ENCODE assay signal across 20 mouse cellular contexts in genomic region chr9:76060935-76061334, GRCm38 (mm10). TPM values are rescaled to one million over a fixed set of nuclear protein-coding genes. Genes with fewer than 3 reads are reported as not detected.
DNase-seq lines count a peak whose midpoint lies in the region; ATAC-seq and TF ChIP-seq lines count a peak whose summit lies in the region.
"Had no signal": no experiment of that assay in that cellular context is flagged by ENCODE, and none has a peak within 500 bp of the region (broad histone marks: within the 10 kb centered on the region; RNA-seq: fewer than 3 reads in every experiment).

No protein-coding gene starts in this region.

- TF ChIP-seq CTCF in midbrain, postnatal 0 days (IDR thresholded peaks at IDR 0.05), result no peak
- TF ChIP-seq CTCF in CH12.LX (conservative IDR thresholded peaks at IDR 0.05 in 1 of 2, IDR thresholded peaks at IDR 0.05 in 1 of 2; ENCODE audit: low read depth in 2 of 2, low read length in 2 of 2), result no peak

- dilution Hi-C loops in CH12.LX (cut with MboI; ENCODE audit: extremely low pct_ligation_motif_present, extremely low pct_unique_long_range_greater_than_20kb, low sequenced_read_pairs), result no loop called here

- no peak overlapping the region for H3K9ac ChIP-seq in midbrain, embryonic 16.5 days (ENCODE audit: low read depth, low read length)
- H3K9ac ChIP-seq in midbrain, postnatal 0 days (replicated peaks; ENCODE audit: low read length, poor library complexity, severe bottlenecking), result no peak overlapping the region
- H3K9ac ChIP-seq in CH12.LX (ENCODE audit: insufficient read depth, low read depth), result no peak overlapping the region
- no peak overlapping the region for H3K9ac ChIP-seq in limb, embryonic 13.5 days
- no peak overlapping the region for H3K9ac ChIP-seq in hindbrain, embryonic 16.5 days (ENCODE audit: low read depth, low read length)
- H3K9ac ChIP-seq: embryonic facial prominence, embryonic 15.5 days; forebrain, embryonic 12.5 days; hindbrain, embryonic 12.5 days had no signal

- no peak overlapping the region for H3K4me3 ChIP-seq in midbrain, embryonic 16.5 days (ENCODE audit: low read depth, low read length)
- no peak overlapping the region for H3K4me3 ChIP-seq in midbrain, postnatal 0 days (ENCODE audit: low read depth, low read length)
- no peak overlapping the region for H3K4me3 ChIP-seq in CH12.LX (replicated peaks in 1 of 3; ENCODE audit: low read depth in 2 of 3, low read length in 2 of 3, poor library complexity in 1 of 3)
- H3K4me3 ChIP-seq in limb, embryonic 13.5 days, result no peak overlapping the region
- no peak overlapping the region for H3K4me3 ChIP-seq in hindbrain, embryonic 16.5 days (ENCODE audit: low read length)
- H3K4me3 ChIP-seq: embryonic facial prominence, embryonic 15.5 days; forebrain, embryonic 12.5 days; heart, embryonic 10.5 days; hindbrain, embryonic 12.5 days had no signal

- H3K27ac ChIP-seq in midbrain, embryonic 16.5 days (ENCODE audit: low read length), result no peak overlapping the region
- H3K27ac ChIP-seq in midbrain, postnatal 0 days (ENCODE audit: low read depth, low read length), result no peak overlapping the region
- no peak overlapping the region for H3K27ac ChIP-seq in CH12.LX (ENCODE audit: insufficient read depth, low read depth)
- H3K27ac ChIP-seq in limb, embryonic 13.5 days, result peak overlapping the region; percentile 52; the same call in 1 of the 2 replicates
- no peak overlapping the region for H3K27ac ChIP-seq in hindbrain, embryonic 16.5 days (ENCODE audit: low read depth, low read length)
- H3K27ac ChIP-seq: embryonic facial prominence, embryonic 15.5 days; forebrain, embryonic 12.5 days; heart, embryonic 10.5 days; hindbrain, embryonic 12.5 days; hindbrain, postnatal 0 days had no signal

- in situ Hi-C loops in CH12.LX (cut with MboI; ENCODE audit: low pct_ligation_motif_present, low pct_unique_long_range_greater_than_20kb, low sequenced_read_pairs), result no loop called here

- H3K4me2 ChIP-seq in midbrain, embryonic 16.5 days (ENCODE audit: low read length), result no peak overlapping the region
- H3K4me2 ChIP-seq in midbrain, postnatal 0 days (ENCODE audit: low read depth, low read length, poor library complexity, severe bottlenecking), result no peak overlapping the region
- no peak overlapping the region for H3K4me2 ChIP-seq in CH12.LX (ENCODE audit: insufficient read depth, low read depth, poor library complexity, severe bottlenecking)
- no peak overlapping the region for H3K4me2 ChIP-seq in limb, embryonic 13.5 days (replicated peaks)
- no peak overlapping the region for H3K4me2 ChIP-seq in hindbrain, embryonic 16.5 days (ENCODE audit: low read length)
- H3K4me2 ChIP-seq: embryonic facial prominence, embryonic 15.5 days; forebrain, embryonic 12.5 days; hindbrain, embryonic 12.5 days had no signal

- no peak for TF ChIP-seq POLR2A in CH12.LX (IDR thresholded peaks at IDR 0.05; ENCODE audit: low read depth, low read length)

- WGBS in midbrain, embryonic 16.5 days, result 64% methylated on average over 3 of the region's 3 CpGs
- 69% methylated on average over 3 of the region's 3 CpGs for WGBS in midbrain, postnatal 0 days
- 57% methylated on average over 3 of the region's 3 CpGs for WGBS in limb, embryonic 13.5 days
- 82% methylated on average over 3 of the region's 3 CpGs for WGBS in hindbrain, embryonic 16.5 days

- no peaks in the 10 kb centered on the region for H3K9me3 ChIP-seq in midbrain, embryonic 16.5 days (replicated peaks; ENCODE audit: control insufficient read depth, low read length, poor library complexity, severe bottlenecking)
- H3K9me3 ChIP-seq in midbrain, postnatal 0 days (ENCODE audit: low read length), result no peaks in the 10 kb centered on the region
- H3K9me3 ChIP-seq in CH12.LX (replicated peaks; ENCODE audit: low read length), result no peaks in the 10 kb centered on the region
- H3K9me3 ChIP-seq in limb, embryonic 13.5 days, result no peaks in the 10 kb centered on the region
- H3K9me3 ChIP-seq in hindbrain, embryonic 16.5 days (ENCODE audit: control insufficient read depth, low read length), result no peaks in the 10 kb centered on the region
- H3K9me3 ChIP-seq: embryonic facial prominence, embryonic 15.5 days; forebrain, embryonic 12.5 days; heart, embryonic 10.5 days; hindbrain, embryonic 12.5 days had no signal

- H3K79me2 ChIP-seq in CH12.LX (replicated peaks; ENCODE audit: control insufficient read depth, extremely low read depth, insufficient read depth, poor library complexity, severe bottlenecking), result no peaks in the 10 kb centered on the region

- H3K27me3 ChIP-seq in midbrain, embryonic 16.5 days (ENCODE audit: control insufficient read depth, insufficient read depth, low read depth, low read length), result no peaks in the 10 kb centered on the region
- H3K27me3 ChIP-seq in midbrain, postnatal 0 days (ENCODE audit: insufficient read depth, low read length), result no peaks in the 10 kb centered on the region
- no peaks in the 10 kb centered on the region for H3K27me3 ChIP-seq in CH12.LX (replicated peaks)
- H3K27me3 ChIP-seq in limb, embryonic 13.5 days, result no peaks in the 10 kb centered on the region
- H3K27me3 ChIP-seq in hindbrain, embryonic 16.5 days (replicated peaks; ENCODE audit: control insufficient read depth, insufficient read depth, low read length), result no peaks in the 10 kb centered on the region
- H3K27me3 ChIP-seq: embryonic facial prominence, embryonic 15.5 days; forebrain, embryonic 12.5 days; hindbrain, embryonic 12.5 days had no signal

- H3K4me1 ChIP-seq in midbrain, embryonic 16.5 days (ENCODE audit: control insufficient read depth, insufficient read depth, low read length), result no peaks in the 10 kb centered on the region
- no peaks in the 10 kb centered on the region for H3K4me1 ChIP-seq in midbrain, postnatal 0 days (ENCODE audit: insufficient read depth, low read length)
- peaks cover 2 to 27% of the 10 kb centered on the region in 2 experiments; a peak in 3 of 4 replicates for H3K4me1 ChIP-seq in CH12.LX (ENCODE audit: control insufficient read depth in 1 of 2, insufficient read depth in 2 of 2)
- H3K4me1 ChIP-seq in limb, embryonic 13.5 days, result peaks cover 18% of the 10 kb centered on the region
- no peaks in the 10 kb centered on the region for H3K4me1 ChIP-seq in hindbrain, embryonic 16.5 days (ENCODE audit: control insufficient read depth, insufficient read depth, low read depth, low read length)
- H3K4me1 ChIP-seq: embryonic facial prominence, embryonic 15.5 days; forebrain, embryonic 12.5 days; heart, embryonic 10.5 days; hindbrain, embryonic 12.5 days had no signal

- TF ChIP-seq RAD21 in CH12.LX (IDR thresholded peaks at IDR 0.05; ENCODE audit: low read depth, low read length), result no peak

- 0 out of 2 replicates have a peak, but pooled peaks have one; percentile 18 for TF ChIP-seq EP300 in CH12.LX (IDR thresholded peaks at IDR 0.05; ENCODE audit: low read length)

- 0 out of 2 replicates have a peak, but pooled peaks have one; percentile 36 for ATAC-seq in midbrain, embryonic 16.5 days
- ATAC-seq in midbrain, postnatal 0 days (ENCODE audit: low FRiP score), result no peak
- ATAC-seq in limb, embryonic 13.5 days (ENCODE audit: low FRiP score, low read depth), result 0 out of 2 replicates have a peak, but pooled peaks have one; percentile 51
- ATAC-seq in hindbrain, embryonic 16.5 days, result no peak
- ATAC-seq: forebrain, embryonic 16.5 days; hindbrain, postnatal 0 days had no signal

- DNase-seq in midbrain, postnatal 0 days (ENCODE audit: low spot score), result no peak
- no peak for DNase-seq in CH12.LX (ENCODE audit: extremely low read depth)
- DNase-seq in gastrocnemius, postnatal 10 days, result no peak
- no peak for DNase-seq in layer of hippocampus, adult 8-10 months (ENCODE audit: low spot score in 2 of 2)
- DNase-seq: adrenal gland, adult 8-10 months; adrenal gland, postnatal 36 days; cerebellum, adult 2 months; cerebellum, postnatal 10 days; heart, adult 18-20 months; heart, postnatal 10 days; heart, postnatal 4 days had no signal

- no peaks in the 10 kb centered on the region for H3K36me3 ChIP-seq in midbrain, embryonic 16.5 days (ENCODE audit: control insufficient read depth, insufficient read depth, low read length)
- H3K36me3 ChIP-seq in midbrain, postnatal 0 days (ENCODE audit: insufficient read depth, low read length), result no peaks in the 10 kb centered on the region
- no peaks in the 10 kb centered on the region for H3K36me3 ChIP-seq in CH12.LX (replicated peaks in 1 of 2; ENCODE audit: control insufficient read depth in 1 of 2, insufficient read depth in 1 of 2, low read length in 1 of 2)
- no peaks in the 10 kb centered on the region for H3K36me3 ChIP-seq in limb, embryonic 13.5 days
- H3K36me3 ChIP-seq in hindbrain, embryonic 16.5 days (ENCODE audit: control insufficient read depth, insufficient read depth, low read length), result no peaks in the 10 kb centered on the region
- H3K36me3 ChIP-seq: embryonic facial prominence, embryonic 15.5 days; forebrain, embryonic 12.5 days; heart, embryonic 10.5 days; hindbrain, embryonic 12.5 days had no signal

TF ChIP-seq in CH12.LX, 34 proteins besides CTCF, POLR2A, EP300 and RAD21:
- TF ChIP-seq BHLHE40 (IDR thresholded peaks at IDR 0.05; ENCODE audit: low read depth, low read length) (0 out of 2 replicates have a peak, but pooled peaks have one; percentile 11), ZC3H11A (IDR thresholded peaks at IDR 0.05; ENCODE audit: low read depth, low read length) (no peak)

RNA-seq across cellular contexts. Expression of gene Hmgcll1, which starts 46.3 kb away (rescaled TPM):
- 24.4 and 30.6 TPM in 2 replicates for polyA plus RNA-seq in midbrain, embryonic 16.5 days (2015; fragmentation: Nextera tagmentation; extraction: Ambion mirVana)
- total RNA-seq in midbrain, postnatal 0 days (2014; rRNA removed), result 29.8 and 32.4 TPM in 2 replicates
- 16.8 and 18.9 TPM in 2 replicates for polyA plus RNA-seq in midbrain, postnatal 0 days (2015; fragmentation: Nextera tagmentation; extraction: Ambion mirVana)
- 0.08 TPM in 2 replicates for total RNA-seq in CH12.LX (2012; rRNA removed)
- total RNA-seq in CH12.LX (2014; rRNA removed), result 0.12 TPM in 1 of 2 replicates, not detected in the other
- not detected in 2 replicates for polyA plus RNA-seq in CH12.LX (2012; ENCODE audit: insufficient read length, low read depth)
- polyA plus RNA-seq in limb, embryonic 13.5 days (2015; fragmentation: Nextera tagmentation; extraction: Ambion mirVana), result 3.7 and 4.3 TPM in 2 replicates
- under 1 TPM; 0.56 to 0.70 TPM for total RNA-seq in gastrocnemius, postnatal 10 days (2021)
- 22.8 and 22.9 TPM in 2 replicates for polyA plus RNA-seq in hindbrain, embryonic 16.5 days (2015; fragmentation: Nextera tagmentation; extraction: Ambion mirVana)
- total RNA-seq in layer of hippocampus, adult 8-10 months (2022), result 10 to 100 TPM; 12.7 to 19.7 (median 15.4) TPM

Comparison
In these comparisons a context has a peak if more than half of its experiments do, and no peak if none do; other contexts are left out.
1. ATAC-seq: peak in midbrain, embryonic 16.5 days (single experiment) and limb, embryonic 13.5 days (single experiment); none in midbrain, postnatal 0 days (single experiment) and hindbrain, embryonic 16.5 days (single experiment).